Mouse (Mus musculus) testis, adult 2 months (tissue): ENCODE data around the gene Dgkg.

Source experiments
- CTCF ChIP-seq: fragments of 200-500 bp; IDR thresholded peaks from 2 replicates; pipeline ENCODE4 v1.5.1; 2012; ENCODE audit warnings: low read depth, mild to moderate bottlenecking, inconsistent platforms, low read length, moderate library complexity; ENCODE audit not compliant: control insufficient read depth, insufficient read depth, insufficient replicate concordance
- POLR2A ChIP-seq: fragments of 200-500 bp; IDR thresholded peaks from 2 replicates; pipeline ENCODE4 v1.6.1; 2012; ENCODE audit warnings: low read depth, mild to moderate bottlenecking, inconsistent platforms, low read length, moderate library complexity; ENCODE audit not compliant: control insufficient read depth

DNA sequence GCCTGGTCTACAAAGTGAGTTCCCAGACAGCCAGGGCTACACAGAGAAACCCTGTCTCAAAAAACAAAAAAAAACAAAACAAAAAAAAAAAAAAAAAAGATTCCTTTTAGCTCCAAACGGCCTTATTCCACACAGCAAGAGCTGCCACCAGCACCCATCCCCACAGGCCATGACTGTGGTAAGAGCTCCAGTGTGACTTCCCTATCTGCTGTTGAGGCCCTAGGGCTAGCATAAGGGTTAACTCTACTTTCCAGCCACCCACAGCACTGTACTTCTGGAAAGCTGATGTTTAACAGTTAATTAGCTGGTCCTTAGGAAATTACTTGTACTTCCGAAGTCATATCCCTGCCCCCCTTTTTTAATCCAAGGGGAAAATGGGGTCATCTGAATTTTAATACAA lies 225.7 kb downstream of the Dgkg start:
- TF ChIP-seq CTCF (no peak), POLR2A (no peak)
